ENCODE assay signal across 11 mouse cellular contexts in genomic region chr14:20224576-20225218, GRCm38 (mm10). TPM values are rescaled to one million over a fixed set of nuclear protein-coding genes. Genes with fewer than 3 reads are reported as not detected.
A peak's percentile ranks its signal among the peaks of the same experiment; 100 is the strongest.
DNase-seq lines count a peak whose midpoint lies in the region; ATAC-seq and TF ChIP-seq lines count a peak whose summit lies in the region.
"Had no signal": no experiment of that assay in that cellular context is flagged by ENCODE, and none has a peak within 500 bp of the region (broad histone marks: within the 10 kb centered on the region; RNA-seq: fewer than 3 reads in every experiment).

No protein-coding gene starts in this region.

- no peak for DNase-seq in midbrain, embryonic 10.5 days (ENCODE audit: low spot score)
- DNase-seq in midbrain, postnatal 0 days (ENCODE audit: low spot score), result no peak
- DNase-seq in kidney, postnatal 10 days, result peak; percentile 42
- DNase-seq in stomach, postnatal 0 days (ENCODE audit: low spot score), result peak; percentile 41

- H3K4me3 ChIP-seq in midbrain, embryonic 10.5 days, result 0 out of 2 replicates have a peak overlapping the region, but pooled peaks have one; percentile 20
- H3K4me3 ChIP-seq in midbrain, postnatal 0 days (ENCODE audit: low read depth, low read length), result no peak overlapping the region
- H3K4me3 ChIP-seq in forebrain, embryonic 13.5 days, result no peak overlapping the region
- no peak overlapping the region for H3K4me3 ChIP-seq in stomach, postnatal 0 days (ENCODE audit: low read depth, low read length)
- H3K4me3 ChIP-seq: gastrocnemius, adult 2 months; liver, embryonic 15.5 days had no signal

- TF ChIP-seq EP300 in stomach, postnatal 0 days (optimal IDR thresholded peaks at IDR 0.05), result no peak

- H3K36me3 ChIP-seq in midbrain, embryonic 10.5 days, result no peaks in the 10 kb centered on the region
- H3K36me3 ChIP-seq in midbrain, postnatal 0 days (ENCODE audit: insufficient read depth, low read length), result no peaks in the 10 kb centered on the region
- no peaks in the 10 kb centered on the region for H3K36me3 ChIP-seq in forebrain, embryonic 13.5 days (ENCODE audit: poor library complexity, severe bottlenecking)
- no peaks in the 10 kb centered on the region for H3K36me3 ChIP-seq in stomach, postnatal 0 days (ENCODE audit: control insufficient read depth, insufficient read depth, low read length)
- H3K36me3 ChIP-seq: liver, embryonic 15.5 days had no signal

- H3K9ac ChIP-seq in midbrain, postnatal 0 days (replicated peaks; ENCODE audit: low read length, poor library complexity, severe bottlenecking), result no peak overlapping the region
- peak overlapping the region; percentile 21; the same call in 1 of the 2 replicates for H3K9ac ChIP-seq in forebrain, embryonic 13.5 days
- H3K9ac ChIP-seq in stomach, postnatal 0 days (ENCODE audit: low read length), result no peak overlapping the region
- H3K9ac ChIP-seq: liver, embryonic 15.5 days had no signal

- TF ChIP-seq CTCF in midbrain, postnatal 0 days (IDR thresholded peaks at IDR 0.05), result no peak
- TF ChIP-seq CTCF in stomach, postnatal 0 days (IDR thresholded peaks at IDR 0.05; ENCODE audit: low read depth), result no peak

- no peak overlapping the region for H3K4me2 ChIP-seq in midbrain, postnatal 0 days (ENCODE audit: low read depth, low read length, poor library complexity, severe bottlenecking)
- H3K4me2 ChIP-seq in forebrain, embryonic 13.5 days, result peak overlapping the region; percentile 27; the same call in 1 of the 2 replicates
- H3K4me2 ChIP-seq in stomach, postnatal 0 days (replicated peaks; ENCODE audit: low read depth), result no peak overlapping the region
- H3K4me2 ChIP-seq: heart, embryonic 11.5 days; liver, embryonic 15.5 days had no signal

- whole genome bisulfite sequencing in midbrain, embryonic 10.5 days, result 67% methylated on average over 10 of the region's 10 CpGs
- WGBS in midbrain, postnatal 0 days, result 50% methylated on average over 10 of the region's 10 CpGs
- 35% methylated on average over 10 of the region's 10 CpGs for WGBS in forebrain, embryonic 13.5 days
- 42% methylated on average over 10 of the region's 10 CpGs for whole genome bisulfite sequencing in stomach, postnatal 0 days

- H3K27ac ChIP-seq in midbrain, embryonic 10.5 days (replicated peaks), result peak overlapping the region; percentile 84
- H3K27ac ChIP-seq in midbrain, postnatal 0 days (ENCODE audit: low read depth, low read length), result no peak overlapping the region
- H3K27ac ChIP-seq in forebrain, embryonic 13.5 days, result peak overlapping the region; percentile 75
- H3K27ac ChIP-seq in stomach, postnatal 0 days (replicated peaks), result 0 out of 2 replicates have a peak overlapping the region, but pooled peaks have one; percentile 45
- H3K27ac ChIP-seq: gastrocnemius, adult 2 months; liver, embryonic 15.5 days had no signal

- no peak for ATAC-seq in midbrain, postnatal 0 days (ENCODE audit: low FRiP score)
- ATAC-seq in forebrain, embryonic 13.5 days, result peak; percentile 39; the same call in 1 of the 2 replicates
- ATAC-seq in stomach, postnatal 0 days (ENCODE audit: low FRiP score, low TSS enrichment), result peak; percentile 39
- ATAC-seq in erythroblast, adult 5-6 weeks (replicated peaks; ENCODE audit: low FRiP score, poor library complexity, severe bottlenecking), result no peak
- ATAC-seq in megakaryocyte, adult 5-6 weeks (ENCODE audit: poor library complexity, severe bottlenecking), result no peak

- peaks cover 43% of the 10 kb centered on the region for H3K27me3 ChIP-seq in midbrain, embryonic 10.5 days (ENCODE audit: low read depth, poor library complexity, severe bottlenecking)
- H3K27me3 ChIP-seq in midbrain, postnatal 0 days (ENCODE audit: insufficient read depth, low read length), result no peaks in the 10 kb centered on the region
- H3K27me3 ChIP-seq in forebrain, embryonic 13.5 days, result no peaks in the 10 kb centered on the region
- no peaks in the 10 kb centered on the region for H3K27me3 ChIP-seq in stomach, postnatal 0 days (ENCODE audit: control insufficient read depth, insufficient read depth, low read length)
- H3K27me3 ChIP-seq: liver, embryonic 15.5 days had no signal

- H3K9me3 ChIP-seq in midbrain, embryonic 10.5 days (replicated peaks), result no peaks in the 10 kb centered on the region
- H3K9me3 ChIP-seq in midbrain, postnatal 0 days (ENCODE audit: low read length), result no peaks in the 10 kb centered on the region
- H3K9me3 ChIP-seq in forebrain, embryonic 13.5 days (replicated peaks), result no peaks in the 10 kb centered on the region
- H3K9me3 ChIP-seq in stomach, postnatal 0 days (ENCODE audit: control insufficient read depth, low read length), result no peaks in the 10 kb centered on the region
- H3K9me3 ChIP-seq: liver, embryonic 15.5 days had no signal

- H3K4me1 ChIP-seq in midbrain, embryonic 10.5 days, result peaks cover 51% of the 10 kb centered on the region
- H3K4me1 ChIP-seq in midbrain, postnatal 0 days (ENCODE audit: insufficient read depth, low read length), result peaks cover 7% of the 10 kb centered on the region; the same call in 1 of the 2 replicates
- peaks cover 30% of the 10 kb centered on the region for H3K4me1 ChIP-seq in forebrain, embryonic 13.5 days
- H3K4me1 ChIP-seq in stomach, postnatal 0 days (replicated peaks; ENCODE audit: control insufficient read depth, insufficient read depth), result no peaks in the 10 kb centered on the region
- H3K4me1 ChIP-seq: liver, embryonic 15.5 days had no signal

RNA-seq across cellular contexts. Expression of gene Kcnk5, which starts 43.1 kb away (rescaled TPM):
- polyA plus RNA-seq in midbrain, embryonic 10.5 days (2016; fragmentation: Nextera tagmentation; extraction: Ambion mirVana), result 10.2 TPM in 2 replicates
- total RNA-seq in midbrain, postnatal 0 days (2014; rRNA removed), result 0.99 and 1.0 TPM in 2 replicates
- polyA plus RNA-seq in midbrain, postnatal 0 days (2015; fragmentation: Nextera tagmentation; extraction: Ambion mirVana), result 0.70 and 0.80 TPM in 2 replicates
- polyA plus RNA-seq in forebrain, embryonic 13.5 days (2015; fragmentation: Nextera tagmentation; extraction: Ambion mirVana), result 7.3 and 9.0 TPM in 2 replicates
- polyA plus RNA-seq in stomach, postnatal 0 days (2015; fragmentation: Nextera tagmentation; extraction: Ambion mirVana), result 7.7 and 8.3 TPM in 2 replicates
- total RNA-seq in erythroblast, adult 5-6 weeks (2015; ENCODE audit: low replicate concordance), result not detected in 2 replicates
- total RNA-seq in erythroblast, adult 5-6 weeks (2017; ENCODE audit: low replicate concordance), result 0.26 and 2.0 TPM in 2 replicates
- 0.13 and 0.30 TPM in 2 replicates for total RNA-seq in megakaryocyte, adult 5-6 weeks (2015)
- 0.22 and 2.0 TPM in 2 replicates for total RNA-seq in megakaryocyte, adult 5-6 weeks (2017)

RNA-seq across cellular contexts. Expression of gene Kcnk16, which starts 44.3 kb away (rescaled TPM):
- not detected in 2 replicates for polyA plus RNA-seq in midbrain, embryonic 10.5 days (2016; fragmentation: Nextera tagmentation; extraction: Ambion mirVana)
- total RNA-seq in midbrain, postnatal 0 days (2014; rRNA removed), result 0.38 TPM in 1 of 2 replicates, not detected in the other
- not detected in 2 replicates for polyA plus RNA-seq in midbrain, postnatal 0 days (2015; fragmentation: Nextera tagmentation; extraction: Ambion mirVana)
- not detected in 2 replicates for polyA plus RNA-seq in forebrain, embryonic 13.5 days (2015; fragmentation: Nextera tagmentation; extraction: Ambion mirVana)
- polyA plus RNA-seq in stomach, postnatal 0 days (2015; fragmentation: Nextera tagmentation; extraction: Ambion mirVana), result 4.8 and 5.7 TPM in 2 replicates
- not detected in 2 replicates for total RNA-seq in erythroblast, adult 5-6 weeks (2015; ENCODE audit: low replicate concordance)
- total RNA-seq in erythroblast, adult 5-6 weeks (2017; ENCODE audit: low replicate concordance), result not detected in 2 replicates
- total RNA-seq in megakaryocyte, adult 5-6 weeks (2015), result not detected in 2 replicates
- not detected in 2 replicates for total RNA-seq in megakaryocyte, adult 5-6 weeks (2017)
- total RNA-seq: gastrocnemius, adult 2 months; left cerebral cortex, postnatal 14 days had no signal
- polyA plus RNA-seq: heart, embryonic 11.5 days had no signal

Comparison
In these comparisons a context has a peak if more than half of its experiments do, and no peak if none do; other contexts are left out.
1. DNase-seq: peak in kidney, postnatal 10 days (single experiment) and stomach, postnatal 0 days (single experiment); none in midbrain, embryonic 10.5 days (single experiment) and midbrain, postnatal 0 days (single experiment).
2. ATAC-seq: peak in forebrain, embryonic 13.5 days (single experiment) and stomach, postnatal 0 days (single experiment); none in midbrain, postnatal 0 days (single experiment), erythroblast, adult 5-6 weeks (single experiment) and megakaryocyte, adult 5-6 weeks (single experiment).